Mouse (Mus musculus) ES-CJ7 (cell line): ENCODE measurements around the gene Foxl1.
A peak's percentile ranks its signal among the peaks of the same experiment; 100 is the strongest.

ENCODE experiments used
- DNase-seq: peaks from one replicate; pipeline ENCODE4 v3.0.0; 2011; ENCODE audit warnings: low read depth, low spot score

The Foxl1 gene

DNA sequence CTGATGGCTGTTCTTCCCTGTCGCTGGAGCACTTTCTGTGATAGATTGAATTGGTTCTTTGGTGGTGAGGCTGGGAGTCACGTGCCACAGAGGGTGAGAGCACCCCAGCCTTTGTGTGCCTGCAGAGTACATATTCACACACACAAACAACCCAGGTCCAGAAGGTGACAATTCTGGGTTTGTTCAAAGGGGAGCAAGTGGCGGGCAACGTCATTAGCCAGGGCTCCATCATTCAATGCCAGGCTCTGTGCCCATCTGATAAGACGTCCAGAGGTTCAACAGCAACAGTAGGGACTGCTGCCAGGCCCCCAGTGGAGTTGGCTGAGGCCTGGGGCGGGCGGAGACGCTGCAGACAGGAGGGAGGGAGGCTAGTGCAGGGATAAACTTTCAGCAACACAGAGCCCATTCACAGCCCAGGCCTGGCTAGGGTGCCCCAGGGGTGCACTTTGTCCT, 36.3 kb downstream of the Foxl1 start:
- no peak for DNase-seq

DNA sequence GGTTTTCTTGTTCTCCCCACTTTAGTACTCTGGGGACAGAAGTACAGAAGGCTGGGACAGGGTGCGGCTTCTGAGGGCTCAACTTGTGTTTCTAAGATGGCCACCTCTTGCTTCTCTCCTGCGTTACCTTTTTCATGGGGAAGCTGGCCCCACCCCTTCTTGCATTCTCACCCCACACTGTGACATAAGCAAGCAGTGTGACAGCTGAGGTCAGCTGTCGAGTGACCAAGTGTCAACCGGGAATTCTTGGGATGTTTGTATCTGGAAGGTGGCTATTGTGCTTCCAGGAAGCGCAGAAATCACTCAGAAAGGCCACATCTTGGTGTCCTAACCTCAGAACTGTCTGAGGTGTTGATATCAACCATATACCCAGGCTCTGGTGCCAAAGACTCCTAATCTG, 40.3 kb downstream of the Foxl1 start:
- no peak for DNase-seq

DNA sequence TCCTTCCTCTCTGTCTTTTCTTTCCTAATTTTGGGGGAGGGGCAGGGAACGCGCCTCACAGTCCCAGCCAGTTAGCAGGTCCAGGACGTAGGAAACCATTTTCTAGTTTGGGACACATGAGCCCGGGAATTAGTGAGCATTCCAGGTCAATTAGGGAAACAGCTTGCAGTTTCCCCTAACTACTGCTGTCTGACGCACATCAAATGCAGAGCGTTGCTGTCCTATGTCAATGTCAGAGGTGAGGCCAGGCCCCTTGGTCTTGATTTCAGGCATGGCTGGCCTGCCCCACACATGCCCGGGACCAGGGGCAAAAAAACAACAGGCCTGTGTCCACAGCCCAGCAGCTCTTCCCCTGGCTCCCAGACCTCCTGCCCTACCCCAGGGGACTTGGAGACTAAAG, 42.4 kb downstream of the Foxl1 start:
- DNase-seq = no peak

DNA sequence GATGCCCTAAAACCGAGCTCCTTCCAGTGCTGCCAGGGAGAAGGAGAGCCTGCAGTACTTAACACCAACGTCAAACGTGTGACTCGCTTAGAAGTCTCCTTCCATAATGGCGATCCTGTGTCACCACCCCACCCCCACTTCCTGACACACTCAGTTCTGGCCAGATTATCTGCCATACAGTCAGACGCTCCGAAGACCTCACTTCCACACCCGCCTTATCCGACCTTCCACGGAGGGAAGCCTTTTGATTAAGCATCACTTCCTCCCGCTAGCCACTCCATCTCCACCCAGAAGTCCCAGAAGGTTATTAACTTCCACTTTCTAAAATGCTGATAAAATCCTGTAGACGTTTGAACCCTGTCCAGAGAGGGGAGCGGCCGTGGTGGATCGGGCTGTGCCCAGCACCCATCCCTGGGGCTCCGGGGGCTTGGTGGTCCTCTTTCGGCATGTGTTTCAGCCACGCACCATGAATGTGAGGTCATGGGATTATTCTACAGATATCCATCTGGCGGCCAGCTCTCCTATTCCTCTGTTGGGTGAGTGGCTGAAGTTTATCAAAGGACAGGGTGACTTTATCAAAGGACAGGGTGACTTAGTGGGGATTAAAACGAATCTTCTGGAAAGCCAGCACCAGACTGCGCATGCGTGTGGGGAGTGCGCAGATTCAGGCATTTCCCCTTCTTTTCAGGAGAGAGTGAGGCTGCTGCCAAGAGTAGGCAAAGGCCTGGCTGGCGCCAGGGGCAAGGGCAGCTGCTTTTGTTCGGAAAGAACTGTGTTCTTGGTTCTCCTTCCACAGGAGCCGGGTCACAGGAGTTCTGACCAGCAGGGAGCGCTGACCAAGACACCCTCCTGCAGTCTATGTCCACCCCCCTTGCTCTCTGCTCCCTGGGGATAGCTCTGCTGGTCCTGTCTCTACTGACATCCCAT, 43.1 kb downstream of the Foxl1 start:
- no peak for DNase-seq

DNA sequence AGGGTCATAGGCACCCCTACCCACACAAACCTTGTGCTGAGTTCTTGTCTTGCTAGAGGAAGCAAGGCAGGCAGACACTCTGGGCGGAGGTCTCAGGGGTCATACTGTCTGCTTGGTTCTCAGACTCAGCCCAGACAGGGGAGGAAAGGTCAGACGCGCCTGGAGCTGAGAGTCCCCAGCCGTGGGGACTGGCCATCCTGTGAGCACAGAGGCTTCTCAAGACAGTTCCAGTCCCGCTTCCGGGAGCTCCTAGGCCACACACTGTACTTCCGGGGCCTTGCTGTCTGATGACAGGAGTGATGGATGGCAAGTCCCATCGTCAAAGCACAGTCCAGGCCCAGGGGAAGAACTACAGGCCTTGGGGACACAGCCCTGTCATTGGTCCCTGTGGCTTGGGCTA, 44.8 kb downstream of the Foxl1 start:
- no peak for DNase-seq

DNA sequence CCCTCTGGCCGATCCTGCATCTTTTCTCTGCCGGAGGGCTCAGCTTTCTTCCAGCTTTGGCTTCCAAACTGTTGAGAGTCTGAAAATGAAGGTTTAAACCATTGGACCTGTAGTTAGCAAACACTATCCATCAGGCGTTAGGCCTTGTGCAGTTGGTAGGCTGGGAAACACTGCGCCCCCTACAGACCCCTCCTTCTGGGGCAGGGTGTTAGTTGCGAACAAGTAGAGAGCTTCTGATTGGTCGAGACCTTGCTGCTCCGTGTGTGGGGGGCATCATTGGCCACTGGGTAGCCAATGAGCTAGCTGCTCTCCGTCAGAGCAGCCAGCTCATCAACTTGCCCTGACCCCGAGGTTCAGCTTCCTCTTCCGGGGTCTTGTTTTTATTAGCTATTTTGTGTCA, 46.4 kb downstream of the Foxl1 start:
- peak; percentile 92 for DNase-seq

DNA sequence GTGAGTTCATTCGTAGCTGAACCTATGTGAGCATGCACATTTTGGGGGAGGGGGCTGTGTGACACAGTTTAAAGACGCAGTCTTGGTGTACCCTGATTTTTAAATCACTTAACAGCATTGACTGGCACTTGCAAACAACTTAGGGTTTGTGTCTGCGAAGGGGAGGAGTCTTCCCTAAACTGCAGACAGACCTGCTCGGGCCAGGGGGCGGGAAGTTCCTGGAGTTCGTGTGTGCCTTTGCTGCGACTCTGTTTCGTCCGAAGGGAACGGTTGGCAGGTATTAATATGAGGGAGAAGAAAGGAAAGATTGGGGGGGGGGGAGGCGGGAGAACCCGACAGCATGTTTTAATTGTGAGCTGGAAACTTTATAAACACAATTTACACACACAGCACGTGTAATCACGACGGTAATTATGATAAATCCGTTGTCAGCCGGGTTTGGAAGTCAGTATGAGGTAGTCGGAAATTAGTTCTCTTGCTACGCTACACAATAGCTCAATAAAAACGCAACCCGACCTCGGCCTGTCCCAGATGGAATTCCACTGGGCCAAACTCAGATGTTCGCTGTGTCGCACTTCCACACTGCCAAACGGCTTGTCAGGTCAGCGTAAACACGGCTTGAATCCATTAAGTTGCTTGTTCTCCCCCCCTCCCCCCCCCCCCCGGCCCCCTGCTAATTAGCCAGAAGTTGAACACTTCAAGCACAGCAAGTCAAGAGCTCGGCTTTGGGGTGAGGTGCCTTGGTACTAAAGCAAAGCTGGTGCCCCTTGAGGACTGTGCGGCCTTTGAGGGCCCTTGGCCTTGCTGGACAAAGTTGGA, 47.2 kb downstream of the Foxl1 start:
- no peak for DNase-seq

DNA sequence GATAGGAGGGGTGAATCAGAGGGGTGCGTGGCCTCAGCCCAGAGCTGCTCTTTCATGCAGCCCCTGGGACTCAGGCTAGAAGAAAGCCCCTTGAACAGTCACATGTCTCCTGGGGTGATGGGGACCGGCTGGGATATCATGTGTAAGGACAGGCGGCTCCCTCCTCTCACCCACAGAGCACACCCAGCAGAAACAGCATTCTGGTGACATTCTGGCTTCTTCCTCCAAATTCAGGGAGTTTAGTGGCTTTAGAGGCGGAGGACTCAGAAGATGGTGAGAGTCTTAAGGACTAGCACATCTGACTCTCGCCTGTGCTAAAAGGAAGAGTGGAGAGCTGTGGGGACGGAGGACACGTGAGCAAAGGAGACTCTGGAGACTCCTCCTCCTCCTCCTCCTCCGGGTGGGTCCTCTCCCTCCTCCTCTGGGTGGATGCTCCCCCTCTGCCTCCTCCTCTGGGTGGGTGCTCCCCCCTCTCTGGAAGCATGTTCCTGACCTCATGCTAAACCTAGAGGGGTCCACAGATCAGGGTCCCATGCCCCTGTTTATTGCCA, 47.9 kb downstream of the Foxl1 start:
- no peak for DNase-seq

DNA sequence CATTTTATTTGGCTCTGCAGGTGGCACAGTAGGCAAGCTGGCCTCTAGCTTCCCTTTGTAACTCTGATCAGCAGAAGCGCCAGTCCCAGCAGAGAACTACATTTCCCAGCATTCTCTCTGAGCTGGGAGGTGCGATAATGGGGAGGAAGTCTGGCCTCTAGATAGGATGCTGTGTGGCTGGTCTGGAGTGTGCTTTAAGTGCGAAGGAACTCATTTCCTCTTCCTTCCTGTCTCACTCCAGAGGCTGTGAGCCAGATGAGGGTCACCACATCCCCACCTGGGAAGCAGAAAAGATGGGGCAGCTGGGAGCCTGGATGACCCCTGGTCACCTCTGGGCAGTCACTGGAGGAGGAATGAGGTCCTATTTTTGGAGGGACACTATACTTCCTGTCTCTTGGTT, 48.6 kb downstream of the Foxl1 start:
- peak; percentile 23 for DNase-seq
